In genomic region chr7:143388783-143389695, GRCm38 (mm10) we compare ENCODE assay signal across 8 mouse cellular contexts.
A peak's percentile ranks its signal among the peaks of the same experiment; 100 is the strongest.
DNase-seq lines count a peak whose midpoint lies in the region; ATAC-seq and TF ChIP-seq lines count a peak whose summit lies in the region.

No protein-coding gene starts in this region.

- H3K4me3 ChIP-seq in forebrain, postnatal 0 days (ENCODE audit: low read depth, low read length) = no peak overlapping the region
- H3K4me3 ChIP-seq in limb, embryonic 10.5 days = no peak overlapping the region
- H3K4me3 ChIP-seq in midbrain, embryonic 12.5 days = no peak overlapping the region
- H3K4me3 ChIP-seq in left cerebral cortex, adult 2 months = no peak overlapping the region

- ATAC-seq in forebrain, postnatal 0 days = peak; percentile 38; the same call in 1 of the 2 replicates
- ATAC-seq in hematopoietic stem cell, adult 5-6 weeks (replicated peaks in 1 of 2; ENCODE audit: insufficient read depth in 1 of 2, low FRiP score in 2 of 2, low TSS enrichment in 1 of 2, low read depth in 1 of 2, poor library complexity in 2 of 2, severe bottlenecking in 2 of 2) = 0 out of 4 replicates have a peak, but pooled peaks have one; percentile 23 to 46
- ATAC-seq in midbrain, embryonic 12.5 days (ENCODE audit: low FRiP score, low read depth) = peak; percentile 80

- no peaks in the 10 kb centered on the region for H3K36me3 ChIP-seq in forebrain, postnatal 0 days (ENCODE audit: insufficient read depth)
- H3K36me3 ChIP-seq in limb, embryonic 10.5 days = no peaks in the 10 kb centered on the region
- H3K36me3 ChIP-seq in midbrain, embryonic 12.5 days = no peaks in the 10 kb centered on the region

- 0 out of 2 replicates have a peak, but pooled peaks cover 4% of the 10 kb centered on the region for H3K9me3 ChIP-seq in forebrain, postnatal 0 days (ENCODE audit: low read length)
- H3K9me3 ChIP-seq in limb, embryonic 10.5 days (replicated peaks) = no peaks in the 10 kb centered on the region
- H3K9me3 ChIP-seq in midbrain, embryonic 12.5 days = no peaks in the 10 kb centered on the region

- DNase-seq in adrenal gland, postnatal 36 days = peak; percentile 91 to 92
- peak; percentile 35 for DNase-seq in forebrain, postnatal 0 days
- peak; percentile 55 for DNase-seq in limb, embryonic 10.5 days (ENCODE audit: low spot score)
- DNase-seq in urinary bladder, postnatal 25 days (ENCODE audit: low spot score) = peak; percentile 60
- DNase-seq in left cerebral cortex, adult 2 months (ENCODE audit: extremely low spot score in 1 of 2, low spot score in 2 of 2) = no peak
- DNase-seq in left cerebral cortex, postnatal 14 days (ENCODE audit: low spot score in 2 of 2) = no peak

- no peak overlapping the region for H3K27ac ChIP-seq in forebrain, postnatal 0 days (ENCODE audit: low read depth, low read length)
- peak overlapping the region; percentile 77 for H3K27ac ChIP-seq in limb, embryonic 10.5 days
- peak overlapping the region; percentile 35; the same call in 1 of the 2 replicates for H3K27ac ChIP-seq in midbrain, embryonic 12.5 days (replicated peaks)
- H3K27ac ChIP-seq in left cerebral cortex, adult 2 months = no peak overlapping the region

- H3K4me1 ChIP-seq in forebrain, postnatal 0 days (ENCODE audit: insufficient read depth) = peaks cover 2% of the 10 kb centered on the region; the same call in 1 of the 2 replicates
- H3K4me1 ChIP-seq in limb, embryonic 10.5 days = peaks cover 25% of the 10 kb centered on the region
- H3K4me1 ChIP-seq in midbrain, embryonic 12.5 days = peaks cover 49% of the 10 kb centered on the region

- intact Hi-C loops in left cerebral cortex, adult 2 months (cut with DNase I) = no loop called here
- intact Hi-C loops in left cerebral cortex, postnatal 14 days (cut with DNase I) = no loop called here

- TF ChIP-seq CTCF in forebrain, postnatal 0 days (IDR thresholded peaks at IDR 0.05; ENCODE audit: low read depth) = no peak
- no peak for TF ChIP-seq CTCF in left cerebral cortex, adult 2 months (IDR thresholded peaks at IDR 0.05)

- WGBS in forebrain, postnatal 0 days = 15% methylated on average over 27 of the region's 27 CpGs
- 58% methylated on average over 27 of the region's 27 CpGs for WGBS in limb, embryonic 10.5 days
- WGBS in midbrain, embryonic 12.5 days = 63% methylated on average over 27 of the region's 27 CpGs

- peaks cover 3% of the 10 kb centered on the region; the same call in 1 of the 2 replicates for H3K27me3 ChIP-seq in forebrain, postnatal 0 days (ENCODE audit: insufficient read depth, low read length)
- H3K27me3 ChIP-seq in limb, embryonic 10.5 days (ENCODE audit: low read depth, poor library complexity, severe bottlenecking) = no peaks in the 10 kb centered on the region
- no peaks in the 10 kb centered on the region; the same call in none of the 2 replicates for H3K27me3 ChIP-seq in midbrain, embryonic 12.5 days

- H3K9ac ChIP-seq in forebrain, postnatal 0 days = no peak overlapping the region
- H3K9ac ChIP-seq in midbrain, embryonic 12.5 days (replicated peaks) = no peak overlapping the region; the same call in 1 of the 2 replicates

- H3K4me2 ChIP-seq in forebrain, postnatal 0 days (ENCODE audit: low read depth) = no peak overlapping the region
- 0 out of 2 replicates have a peak overlapping the region, but pooled peaks have one; percentile 1 for H3K4me2 ChIP-seq in midbrain, embryonic 12.5 days (replicated peaks)

Comparison
In these comparisons a context has a peak if more than half of its experiments do, and no peak if none do; other contexts are left out.
1. DNase-seq: peak in adrenal gland, postnatal 36 days (2 of 2), forebrain, postnatal 0 days (single experiment), limb, embryonic 10.5 days (single experiment) and urinary bladder, postnatal 25 days (single experiment); none in left cerebral cortex, adult 2 months (0 of 2) and left cerebral cortex, postnatal 14 days (0 of 2).
2. H3K27ac ChIP-seq: peak in limb, embryonic 10.5 days (single experiment) and midbrain, embryonic 12.5 days (single experiment); none in forebrain, postnatal 0 days (single experiment) and left cerebral cortex, adult 2 months (single experiment).
3. Peak in every context shown above with its lines, with median percentiles within 50 percentile points of each other: ATAC-seq.